Mouse (Mus musculus) heart, adult 18-20 months (tissue): ENCODE data around the gene Defb39. TPM values are rescaled to one million over a fixed set of nuclear protein-coding genes. Genes with fewer than 3 reads are reported as not detected.

Experiments
- DNase-seq, 2 experiments: peaks; one replicate each; pipeline ENCODE4 v3.0.0; 2021 to 2022; ENCODE audit warnings: mixed read lengths in 1 of 2
- long read RNA-seq, 2 experiments: library from polyadenylated mRNA; stranded (forward); transcript quantifications; one replicate each; pipeline ENCODE4 v2.0.0; 2021
- total RNA-seq, 2 experiments: library from RNA; stranded (reverse); gene quantifications; 2 replicates each; pipeline ENCODE4 v1.2.3; 2021

Gene Defb39
- not detected for total RNA-seq
- long read RNA-seq, experiment 1 = 0 reads
- long read RNA-seq, experiment 2 = 0 reads

DNA sequence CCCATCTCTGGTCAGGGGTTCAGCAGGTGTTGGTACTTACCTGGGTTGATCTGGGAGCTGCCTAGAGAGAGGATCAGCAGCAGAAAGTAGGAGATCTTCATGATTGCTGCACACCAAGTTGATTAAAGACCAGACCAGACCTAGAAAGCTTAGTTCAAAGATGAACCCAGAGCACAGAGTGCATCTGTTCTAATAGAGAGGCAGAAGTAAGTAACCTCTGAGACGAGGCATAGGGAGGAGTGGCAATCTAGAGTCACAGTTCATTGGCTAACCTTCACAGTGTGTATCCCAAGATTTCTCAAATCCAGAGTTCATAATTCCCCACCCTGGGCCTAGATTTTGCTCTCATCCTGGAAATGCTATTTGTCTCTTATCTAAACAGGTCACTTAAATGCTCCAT, at the start of gene Defb39:
Gene Defb39, minus strand, starts transcription at position 101 of the 400 bp plus-strand sequence.
- DNase-seq = no peak

DNA sequence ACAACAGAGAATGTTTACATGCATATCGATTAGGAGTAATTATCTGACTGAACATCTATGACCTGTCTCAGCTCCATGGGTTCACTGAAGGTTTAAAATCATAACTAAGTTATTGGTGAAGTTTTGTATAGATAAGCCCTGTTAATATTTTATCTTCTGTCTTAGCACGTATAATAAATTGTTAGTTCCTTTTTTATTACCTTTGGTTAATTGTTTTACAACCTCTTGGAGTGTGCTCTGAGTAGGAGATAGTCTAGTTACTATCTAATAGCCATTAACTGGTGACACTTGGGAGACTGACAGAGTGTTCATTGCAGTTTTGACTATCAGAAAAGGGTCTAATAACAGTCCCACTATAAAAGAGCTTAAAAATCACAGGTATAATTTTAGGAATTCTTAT, 1.4 kb upstream of the Defb39 start:
- DNase-seq = no peak

DNA sequence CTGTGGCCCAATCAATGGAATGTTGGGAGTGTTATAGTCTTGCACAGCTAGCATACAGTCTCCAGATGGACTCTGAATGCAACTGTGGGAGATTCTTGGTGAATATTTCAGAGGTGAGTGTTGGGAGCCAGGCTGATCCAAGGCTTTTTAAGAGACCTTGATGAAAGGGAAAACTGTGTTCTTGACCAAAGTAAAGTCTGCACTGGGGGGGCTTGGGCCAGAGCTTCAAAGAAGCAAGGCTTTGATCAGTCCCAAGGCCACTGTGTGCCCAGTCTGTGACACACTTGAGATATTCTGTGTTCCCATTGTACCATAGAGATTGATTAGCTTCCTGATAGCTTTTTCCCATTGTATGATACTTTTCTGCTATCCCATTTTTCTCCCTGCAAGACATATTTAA, 1.7 kb downstream of the Defb39 start:
- DNase-seq = no peak

DNA sequence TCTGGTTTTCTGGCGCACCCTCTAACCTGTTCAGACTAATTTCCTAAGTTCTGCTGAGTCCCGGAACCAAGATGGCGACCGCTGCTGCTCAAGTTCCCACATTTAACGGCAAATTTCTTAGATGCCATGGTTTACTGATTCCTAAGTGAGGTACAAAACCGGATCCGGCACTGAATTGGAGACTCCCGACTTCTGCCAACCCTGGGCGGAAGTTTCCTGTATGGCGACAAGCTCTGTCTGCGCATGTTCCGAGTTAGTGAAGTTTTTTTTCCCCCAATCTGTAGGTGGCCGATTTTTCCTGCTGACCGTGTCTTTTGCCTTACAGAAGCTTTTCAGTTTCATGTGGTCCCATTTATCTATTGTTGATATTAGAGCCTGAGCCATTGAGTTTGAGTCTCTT, 19.4 kb downstream of the Defb39 start:
- no peak for DNase-seq

DNA sequence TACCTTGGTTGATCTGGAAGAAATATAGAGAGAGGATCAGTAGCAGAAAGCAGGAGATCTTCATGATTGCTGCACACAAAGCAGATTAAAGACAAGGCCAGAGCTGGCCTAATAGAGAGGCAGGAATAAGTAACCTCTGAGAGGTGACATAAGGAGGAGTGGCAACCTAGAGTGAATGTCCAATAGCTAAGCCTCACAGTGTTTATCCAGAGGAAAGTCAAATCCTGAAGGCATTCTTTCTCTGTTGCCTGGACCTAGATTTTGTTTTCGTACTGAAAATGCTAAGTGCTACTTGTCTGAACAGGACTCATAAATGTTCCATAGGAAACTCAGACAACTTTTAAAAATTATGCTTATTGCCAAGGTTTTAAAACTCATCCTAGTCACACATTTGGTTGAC, 38.1 kb downstream of the Defb39 start, which contains the start of gene Defb38:
Gene Defb38, minus strand, starts transcription at position 101 of the 400 bp plus-strand sequence.
- no peak for DNase-seq

Other genes with a start within 250 kb of the Defb39 start
- not detected for gene Defb40, start 86.6 kb downstream of the Defb39 start, total RNA-seq
- gene Defb37, start 73.8 kb downstream of the Defb39 start, total RNA-seq = not detected
- gene Defb38, start 38.2 kb downstream of the Defb39 start, total RNA-seq = not detected
- not detected for gene Defb12, start 50.0 kb upstream of the Defb39 start, total RNA-seq
- not detected for gene Defb34, start 58.9 kb upstream of the Defb39 start, total RNA-seq
- gene Gm45826, start 76.0 kb upstream of the Defb39 start, total RNA-seq = not detected
- not detected for gene Defb14, start 129.5 kb upstream of the Defb39 start, total RNA-seq
- not detected for gene Defb4, start 133.9 kb upstream of the Defb39 start, total RNA-seq
- gene Defb6, start 160.7 kb upstream of the Defb39 start, total RNA-seq = not detected
- not detected for gene Defb46, start 175.1 kb upstream of the Defb39 start, total RNA-seq
- gene Defb5, start 182.8 kb upstream of the Defb39 start, total RNA-seq = not detected
- gene Defb3, start 228.6 kb upstream of the Defb39 start, total RNA-seq = not detected